Mouse (Mus musculus): Measurements from ENCODE around the gene Klf16. TPM values are rescaled to one million over a fixed set of nuclear protein-coding genes. Genes with fewer than 3 reads are reported as not detected.

Gene Klf16
- polyA plus RNA-seq, 1 experiment from 2014 or later, result 10.4 TPM

GRCm38 (mm10) chr10:80589127-80589878 lies 12.2 kb upstream of the Klf16 start:
- Histone ChIP-seq H3K27me3 (ENCODE audit: insufficient read depth, low read length) (no peaks in the 10 kb centered on the region), H3K9ac (replicated peaks; ENCODE audit: low read length) (peak overlapping the region; percentile 85), H3K4me1 (ENCODE audit: insufficient read depth, low read length) (peaks cover 33% of the 10 kb centered on the region), H3K4me3 (ENCODE audit: low read length) (peak overlapping the region; percentile 76), H3K27ac (ENCODE audit: low read length) (peak overlapping the region; percentile 6; the same call in 1 of the 2 replicates), H3K36me3 (ENCODE audit: insufficient read depth, low read length) (0 out of 2 replicates have a peak, but pooled peaks cover 8% of the 10 kb centered on the region), H3K4me2 (replicated peaks; ENCODE audit: low read depth, low read length) (peak overlapping the region; percentile 98), H3K9me3 (ENCODE audit: low read length) (no peaks in the 10 kb centered on the region)
- 0 out of 2 replicates have a peak, but pooled peaks have one; percentile 0 for ATAC-seq (ENCODE audit: low FRiP score, low TSS enrichment)
- 11% methylated on average over 12 of the region's 12 CpGs for WGBS

GRCm38 (mm10) chr10:80587305-80587657 lies 10.2 kb upstream of the Klf16 start:
- Histone ChIP-seq H3K27me3 (ENCODE audit: insufficient read depth, low read length) (no peaks in the 10 kb centered on the region), H3K9ac (replicated peaks; ENCODE audit: low read length) (0 out of 2 replicates have a peak overlapping the region, but pooled peaks have one; percentile 20), H3K4me1 (ENCODE audit: insufficient read depth, low read length) (peaks cover 35% of the 10 kb centered on the region), H3K9me3 (ENCODE audit: low read length) (no peaks in the 10 kb centered on the region), H3K27ac (ENCODE audit: low read length) (peak overlapping the region; percentile 54), H3K4me2 (replicated peaks; ENCODE audit: low read depth, low read length) (0 out of 2 replicates have a peak overlapping the region, but pooled peaks have one; percentile 35), H3K4me3 (ENCODE audit: low read length) (peak overlapping the region; percentile 25), H3K36me3 (ENCODE audit: insufficient read depth, low read length) (peaks cover 18% of the 10 kb centered on the region)
- WGBS, result 34% methylated on average over 3 of the region's 4 CpGs
- ATAC-seq (ENCODE audit: low FRiP score, low TSS enrichment), result no peak

- ATAC-seq (ENCODE audit: low FRiP score, low TSS enrichment), result no peak
- Histone ChIP-seq H3K27ac (ENCODE audit: low read length) (peak overlapping the region; percentile 54), H3K4me2 (replicated peaks; ENCODE audit: low read depth, low read length) (peak overlapping the region; percentile 35), H3K36me3 (ENCODE audit: insufficient read depth, low read length) (peaks cover 18% of the 10 kb centered on the region), H3K4me3 (ENCODE audit: low read length) (peak overlapping the region; percentile 25), H3K27me3 (ENCODE audit: insufficient read depth, low read length) (no peaks in the 10 kb centered on the region), H3K4me1 (ENCODE audit: insufficient read depth, low read length) (peaks cover 35% of the 10 kb centered on the region), H3K9ac (replicated peaks; ENCODE audit: low read length) (peak overlapping the region; percentile 20; the same call in 1 of the 2 replicates), H3K9me3 (ENCODE audit: low read length) (no peaks in the 10 kb centered on the region)
- 88% methylated on average over 46 of the region's 51 CpGs for WGBS
These were observed 9.5 kb upstream of the Klf16 start for GRCm38 (mm10) chr10:80586407-80587304.

- Histone ChIP-seq H3K27ac (ENCODE audit: low read length) (no peak overlapping the region), H3K36me3 (ENCODE audit: insufficient read depth, low read length) (peaks cover 18% of the 10 kb centered on the region), H3K4me2 (replicated peaks; ENCODE audit: low read depth, low read length) (peak overlapping the region; percentile 35; the same call in 1 of the 2 replicates), H3K4me1 (ENCODE audit: insufficient read depth, low read length) (peaks cover 35% of the 10 kb centered on the region), H3K4me3 (ENCODE audit: low read length) (peak overlapping the region; percentile 25; the same call in 1 of the 2 replicates), H3K9ac (replicated peaks; ENCODE audit: low read length) (no peak overlapping the region), H3K27me3 (ENCODE audit: insufficient read depth, low read length) (no peaks in the 10 kb centered on the region), H3K9me3 (ENCODE audit: low read length) (no peaks in the 10 kb centered on the region)
- ATAC-seq (ENCODE audit: low FRiP score, low TSS enrichment), result no peak
- 94% methylated on average over 8 of the region's 8 CpGs for WGBS
These were observed 8.5 kb upstream of the Klf16 start for GRCm38 (mm10) chr10:80585581-80585980.

- peak overlapping the region; percentile 14; the same call in 1 of the 2 replicates for H3K9ac ChIP-seq (replicated peaks; ENCODE audit: low read length)
- 77% methylated on average over 12 of the region's 12 CpGs for WGBS
- H3K27me3 ChIP-seq (ENCODE audit: insufficient read depth, low read length), result no peaks in the 10 kb centered on the region
- peak overlapping the region; percentile 35; the same call in 1 of the 2 replicates for H3K4me2 ChIP-seq (replicated peaks; ENCODE audit: low read depth, low read length)
- H3K4me3 ChIP-seq (ENCODE audit: low read length), result no peak overlapping the region
- peaks cover 35% of the 10 kb centered on the region for H3K4me1 ChIP-seq (ENCODE audit: insufficient read depth, low read length)
- peak; percentile 18; the same call in 1 of the 2 replicates for ATAC-seq (ENCODE audit: low FRiP score, low TSS enrichment)
- no peaks in the 10 kb centered on the region for H3K9me3 ChIP-seq (ENCODE audit: low read length)
- peaks cover 18% of the 10 kb centered on the region for H3K36me3 ChIP-seq (ENCODE audit: insufficient read depth, low read length)
- no peak overlapping the region for H3K27ac ChIP-seq (ENCODE audit: low read length)
These were observed 7.8 kb upstream of the Klf16 start for GRCm38 (mm10) chr10:80584642-80585552.

- Histone ChIP-seq H3K27me3 (ENCODE audit: insufficient read depth, low read length) (no peaks in the 10 kb centered on the region), H3K36me3 (ENCODE audit: insufficient read depth, low read length) (peaks cover 18% of the 10 kb centered on the region), H3K9ac (replicated peaks; ENCODE audit: low read length) (no peak overlapping the region), H3K4me3 (ENCODE audit: low read length) (no peak overlapping the region), H3K27ac (ENCODE audit: low read length) (no peak overlapping the region), H3K4me1 (ENCODE audit: insufficient read depth, low read length) (peaks cover 35% of the 10 kb centered on the region), H3K4me2 (replicated peaks; ENCODE audit: low read depth, low read length) (no peak overlapping the region), H3K9me3 (ENCODE audit: low read length) (no peaks in the 10 kb centered on the region)
- peak; percentile 12 for ATAC-seq (ENCODE audit: low FRiP score, low TSS enrichment)
- 61% methylated on average over 12 of the region's 12 CpGs for WGBS
These were observed 6.9 kb upstream of the Klf16 start for GRCm38 (mm10) chr10:80584045-80584488.

- peaks cover 35% of the 10 kb centered on the region for H3K4me1 ChIP-seq (ENCODE audit: insufficient read depth, low read length)
- no peak overlapping the region for H3K27ac ChIP-seq (ENCODE audit: low read length)
- H3K9me3 ChIP-seq (ENCODE audit: low read length), result no peaks in the 10 kb centered on the region
- H3K4me2 ChIP-seq (replicated peaks; ENCODE audit: low read depth, low read length), result no peak overlapping the region
- ATAC-seq (ENCODE audit: low FRiP score, low TSS enrichment), result no peak
- no peaks in the 10 kb centered on the region for H3K27me3 ChIP-seq (ENCODE audit: insufficient read depth, low read length)
- H3K36me3 ChIP-seq (ENCODE audit: insufficient read depth, low read length), result peaks cover 18% of the 10 kb centered on the region
- H3K4me3 ChIP-seq (ENCODE audit: low read length), result no peak overlapping the region
- no peak overlapping the region for H3K9ac ChIP-seq (replicated peaks; ENCODE audit: low read length)
- 82% methylated on average over 5 of the region's 5 CpGs for WGBS
These were observed 5.9 kb upstream of the Klf16 start for GRCm38 (mm10) chr10:80583047-80583446.

- WGBS, result 5% methylated on average over 8 of the region's 8 CpGs
- Histone ChIP-seq H3K27ac (ENCODE audit: low read length) (peak overlapping the region; percentile 97), H3K9me3 (ENCODE audit: low read length) (no peaks in the 10 kb centered on the region), H3K4me2 (replicated peaks; ENCODE audit: low read depth, low read length) (peak overlapping the region; percentile 97), H3K36me3 (ENCODE audit: insufficient read depth, low read length) (peaks cover 7% of the 10 kb centered on the region), H3K4me1 (ENCODE audit: insufficient read depth, low read length) (peaks cover 40% of the 10 kb centered on the region), H3K27me3 (ENCODE audit: insufficient read depth, low read length) (no peaks in the 10 kb centered on the region), H3K4me3 (ENCODE audit: low read length) (peak overlapping the region; percentile 82), H3K9ac (replicated peaks; ENCODE audit: low read length) (peak overlapping the region; percentile 87)
- peak; percentile 10; the same call in 1 of the 2 replicates for ATAC-seq (ENCODE audit: low FRiP score, low TSS enrichment)
These were observed 1.8 kb upstream of the Klf16 start for GRCm38 (mm10) chr10:80578911-80579310.
